Mouse (Mus musculus): ENCODE results near the gene Fbxo30.

DNA sequence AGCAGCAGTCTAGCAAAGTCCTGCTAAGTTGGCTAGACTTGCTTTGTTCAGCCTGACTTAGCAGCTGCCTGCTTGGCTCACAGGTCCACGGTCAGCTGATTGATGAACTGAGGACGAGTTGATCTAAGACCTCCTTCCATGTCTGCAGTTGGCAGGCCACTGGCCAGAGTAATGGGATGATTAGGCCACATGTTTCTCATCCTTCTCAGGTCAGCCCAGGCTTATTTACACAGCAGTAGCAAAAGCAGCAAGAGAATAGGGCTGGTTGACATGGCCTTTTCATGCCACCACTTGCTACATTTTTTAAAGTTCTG, 24.9 kb downstream of the Fbxo30 start:
- TF ChIP-seq CTCF (IDR thresholded peaks at IDR 0.05; ENCODE audit: control insufficient read depth, insufficient read depth, low read length): no peak
- TF ChIP-seq POLR2A (IDR thresholded peaks at IDR 0.05; ENCODE audit: borderline replicate concordance, control insufficient read depth, low read depth, low read length): no peak
